Mouse (Mus musculus): ENCODE measurements around the gene Ciao1. TPM values are rescaled to one million over a fixed set of nuclear protein-coding genes. Genes with fewer than 3 reads are reported as not detected.
"Not testable (repeated sequence)": the region's sequence is repeated elsewhere in the genome, so short reads cannot be mapped to it uniquely, and the experiment has no call there.

Ciao1 gene
- 52.3 and 61.7 TPM in 2 replicates for polyA plus RNA-seq (2015; fragmentation: Nextera tagmentation; extraction: Ambion mirVana)

DNA sequence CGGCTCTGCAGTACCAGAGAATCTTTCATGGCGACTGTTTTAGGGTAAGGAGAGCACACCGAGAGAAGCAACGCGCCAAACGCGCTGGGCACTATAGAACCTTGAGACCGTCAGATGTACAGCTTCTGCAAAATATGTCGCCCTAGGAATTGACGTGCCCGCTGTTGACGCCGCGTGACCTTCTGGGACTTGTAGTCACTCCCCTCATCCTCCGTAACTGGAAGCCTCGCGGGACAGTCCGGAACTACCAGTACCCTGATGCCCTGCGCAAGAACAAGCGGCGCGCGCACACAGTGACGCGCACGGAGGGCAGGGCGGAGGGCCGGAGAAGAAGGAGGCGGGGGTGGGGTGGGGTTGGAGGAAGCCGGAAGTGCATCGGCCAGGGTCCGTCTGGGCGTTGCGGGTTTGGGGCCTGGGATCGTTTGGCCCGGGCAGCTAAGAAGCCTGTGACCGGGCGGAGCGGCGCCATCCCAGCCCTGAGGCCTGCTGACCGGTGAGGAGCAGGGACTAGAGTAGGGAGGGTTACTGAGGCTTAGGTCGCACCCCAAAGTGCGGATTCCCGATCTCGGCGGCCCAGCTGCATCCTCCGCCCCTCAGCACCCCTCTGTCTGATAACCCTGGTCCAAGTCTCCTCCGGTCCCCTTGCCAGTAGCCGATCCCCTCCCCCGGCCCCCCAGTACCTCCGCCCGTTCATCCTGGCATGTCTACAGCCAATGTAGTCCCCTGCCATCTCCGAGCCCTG, at the start of gene Ciao1, which contains the start of gene Tmem127:
Ciao1 (minus strand) TSS at position 225 of the 742 bp plus-strand sequence.
Tmem127 (plus strand) TSS at position 317 of the 742 bp plus-strand sequence.
- Histone ChIP-seq H3K4me3 (replicated peaks) (peak within 1 kb of the TSS; percentile 97), H3K4me1 (peaks cover 23% of the 10 kb centered on the region), H3K9ac (peak within 1 kb of the TSS; percentile 88), H3K36me3 (peaks cover 19% of the 10 kb centered on the region), H3K4me2 (peak within 1 kb of the TSS; percentile 94), H3K27me3 (replicated peaks) (no peaks in the 10 kb centered on the region), H3K9me3 (no peaks in the 10 kb centered on the region), H3K27ac (peak within 1 kb of the TSS; percentile 81)
- under 1% methylated on average over 52 of the region's 53 CpGs for WGBS
- ATAC-seq (ENCODE audit: insufficient read depth, low FRiP score, low read depth) = peak; percentile 99

DNA sequence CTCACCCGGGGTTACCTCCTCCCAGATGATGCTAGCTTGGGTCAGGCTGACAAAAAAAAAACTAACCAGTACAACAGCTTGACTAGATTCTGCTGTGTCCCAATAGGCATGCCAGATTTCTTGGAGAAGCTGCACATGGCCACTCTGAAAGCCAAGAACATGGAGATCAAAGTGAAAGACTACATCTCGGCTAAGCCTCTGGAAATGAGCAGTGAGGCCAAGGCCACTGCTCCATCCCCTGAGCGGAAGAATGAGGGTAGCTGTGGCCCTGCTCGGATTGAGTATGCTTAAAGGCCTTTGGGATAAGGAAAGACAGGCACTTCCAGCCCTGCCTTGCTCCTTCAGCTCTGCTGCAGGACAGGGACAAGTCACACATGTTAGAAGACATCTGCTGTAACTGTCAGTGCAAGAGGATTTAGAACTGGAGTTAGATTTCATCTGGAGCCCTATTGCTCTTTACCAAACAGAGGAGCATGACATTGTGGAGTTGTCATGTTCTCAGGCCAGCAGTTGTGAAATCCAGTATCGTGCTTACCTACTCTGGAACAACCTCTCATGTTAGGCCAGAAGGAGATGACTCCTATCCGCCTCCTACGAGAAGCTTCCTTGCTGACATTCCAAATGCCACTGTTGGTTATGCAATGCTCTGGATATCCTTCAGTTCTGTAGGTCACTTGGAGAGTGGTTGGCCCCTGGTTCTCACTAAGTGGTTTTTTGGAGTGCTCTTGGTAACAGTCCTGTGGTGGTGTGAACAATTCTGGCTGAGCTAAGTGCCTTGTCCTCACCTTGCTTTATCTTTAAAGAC, 49.6 kb upstream of the Ciao1 start:
- Histone ChIP-seq H3K9ac (no peak overlapping the region), H3K9me3 (no peaks in the 10 kb centered on the region), H3K4me3 (replicated peaks) (no peak overlapping the region), H3K27ac (no peak overlapping the region), H3K27me3 (replicated peaks) (no peaks in the 10 kb centered on the region), H3K4me1 (no peaks in the 10 kb centered on the region), H3K4me2 (no peak overlapping the region), H3K36me3 (peaks cover 33% of the 10 kb centered on the region)
- WGBS = 87% methylated on average over 7 of the region's 7 CpGs
- no peak for ATAC-seq (ENCODE audit: insufficient read depth, low FRiP score, low read depth)

DNA sequence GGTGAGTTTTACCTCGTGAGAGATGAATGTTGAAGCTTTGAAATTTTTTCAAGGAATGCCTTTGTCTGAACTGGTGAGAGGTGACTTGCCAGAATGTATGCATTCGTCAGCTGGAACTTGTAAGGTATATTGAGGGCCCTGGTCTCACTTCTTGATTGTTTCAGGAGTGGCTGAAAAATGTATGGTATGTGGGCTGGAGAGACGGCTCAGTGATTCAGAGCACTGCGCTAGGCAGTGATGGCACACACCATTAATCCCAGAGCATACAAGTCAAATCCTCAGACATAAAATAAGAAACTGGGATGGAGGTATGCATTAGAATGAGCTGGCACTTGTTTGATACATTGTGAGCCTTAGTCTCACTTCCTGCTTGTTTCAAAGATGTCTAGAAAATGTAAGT, 44.6 kb upstream of the Ciao1 start:
- H3K36me3 ChIP-seq = peaks cover 22% of the 10 kb centered on the region
- H3K4me2 ChIP-seq = no peak overlapping the region
- no peak overlapping the region for H3K27ac ChIP-seq
- H3K9ac ChIP-seq = no peak overlapping the region
- 65% methylated on average over 4 of the region's 4 CpGs for WGBS
- no peak for ATAC-seq (ENCODE audit: insufficient read depth, low FRiP score, low read depth)
- no peaks in the 10 kb centered on the region for H3K9me3 ChIP-seq
- H3K27me3 ChIP-seq (replicated peaks) = no peaks in the 10 kb centered on the region
- no peaks in the 10 kb centered on the region for H3K4me1 ChIP-seq
- no peak overlapping the region for H3K4me3 ChIP-seq (replicated peaks)

DNA sequence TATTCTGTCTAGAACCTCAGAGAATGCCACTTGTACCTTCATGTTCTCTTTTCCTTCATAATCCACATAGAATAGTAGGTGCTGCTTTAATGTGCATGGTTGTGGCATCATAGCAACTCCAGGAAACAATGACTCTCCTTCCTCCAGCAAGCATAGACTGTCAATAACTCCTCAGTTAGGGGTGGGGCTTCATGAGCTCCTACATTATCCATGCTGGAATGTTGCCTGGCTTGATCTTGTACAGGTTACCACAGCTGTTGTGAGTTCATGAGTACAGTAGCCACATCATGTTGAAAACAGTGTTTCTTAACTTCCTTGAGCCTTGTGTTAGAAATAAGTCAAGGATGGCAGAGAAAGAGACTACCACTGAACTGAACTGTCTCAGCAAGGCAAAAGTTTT, 30.5 kb upstream of the Ciao1 start:
- H3K27me3 ChIP-seq (replicated peaks) = no peaks in the 10 kb centered on the region
- H3K4me3 ChIP-seq (replicated peaks) = no peak overlapping the region
- H3K4me2 ChIP-seq = no peak overlapping the region
- no peak for ATAC-seq (ENCODE audit: insufficient read depth, low FRiP score, low read depth)
- no peak overlapping the region for H3K9ac ChIP-seq
- H3K4me1 ChIP-seq = 0 out of 2 replicates have a peak, but pooled peaks cover 3% of the 10 kb centered on the region
- H3K9me3 ChIP-seq = no peaks in the 10 kb centered on the region
- H3K36me3 ChIP-seq = no peaks in the 10 kb centered on the region
- no peak overlapping the region for H3K27ac ChIP-seq

DNA sequence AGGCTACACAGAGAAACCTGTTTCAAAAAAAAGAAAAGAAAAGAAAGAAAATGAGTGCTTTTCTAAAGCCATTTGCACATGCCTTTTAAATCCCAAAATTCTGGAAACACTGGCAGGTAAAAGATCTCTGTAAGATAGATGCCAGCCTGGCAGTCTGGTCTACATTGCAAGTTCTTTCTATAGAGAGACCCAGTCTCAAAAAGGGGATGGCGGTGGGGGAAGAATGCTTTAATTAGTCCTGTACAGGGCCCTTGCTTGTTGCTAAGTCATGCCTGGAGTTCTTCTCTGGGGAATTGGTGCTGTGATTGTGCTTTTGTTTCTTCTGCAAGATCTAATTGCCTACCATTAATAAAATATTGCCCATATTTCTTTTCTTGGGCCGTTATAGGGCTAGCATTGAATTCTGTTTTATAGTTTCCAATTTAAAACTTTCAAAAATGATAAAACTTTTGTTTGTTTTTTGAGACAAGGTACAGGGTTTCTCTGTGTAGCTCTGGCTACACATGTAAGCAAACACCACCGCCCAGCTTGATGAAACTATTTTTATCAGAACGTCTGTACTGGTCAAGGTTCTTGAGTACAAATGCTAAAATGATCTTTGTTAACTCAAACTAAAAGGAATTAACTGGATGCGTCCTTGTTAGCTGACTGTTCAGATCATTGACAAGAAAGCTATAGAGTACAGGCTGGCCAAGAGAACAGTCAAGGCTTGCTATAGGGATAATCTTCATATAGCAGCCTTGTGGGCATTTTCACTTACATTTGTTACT, 28.1 kb upstream of the Ciao1 start:
- no peak overlapping the region for H3K4me2 ChIP-seq
- no peak overlapping the region for H3K27ac ChIP-seq
- WGBS = 71% methylated on average over 5 of the region's 5 CpGs
- ATAC-seq (ENCODE audit: insufficient read depth, low FRiP score, low read depth) = no peak
- H3K9me3 ChIP-seq = no peaks in the 10 kb centered on the region
- no peak overlapping the region for H3K4me3 ChIP-seq (replicated peaks)
- peaks cover 5% of the 10 kb centered on the region; the same call in 1 of the 2 replicates for H3K4me1 ChIP-seq
- no peaks in the 10 kb centered on the region for H3K27me3 ChIP-seq (replicated peaks)
- no peaks in the 10 kb centered on the region for H3K36me3 ChIP-seq
- no peak overlapping the region for H3K9ac ChIP-seq

DNA sequence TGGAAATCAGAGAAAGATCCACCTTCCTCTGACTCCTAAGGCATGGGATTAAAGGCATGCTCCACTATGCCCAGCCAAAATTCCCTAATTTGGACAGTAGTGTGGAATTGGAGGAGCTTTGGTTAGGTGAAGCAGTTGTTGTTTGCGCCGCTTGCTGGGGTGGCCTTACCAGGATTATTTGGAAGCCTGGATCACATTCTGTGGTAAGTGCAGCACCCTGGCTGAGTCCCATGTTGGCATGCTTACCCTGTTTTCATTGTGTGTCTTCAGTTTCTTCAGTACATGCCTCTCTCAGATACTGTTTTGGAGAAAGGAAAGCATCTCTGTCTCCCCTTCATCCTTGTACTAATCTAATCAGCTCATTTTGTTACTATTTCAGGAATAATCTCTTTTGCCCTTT, 27.0 kb upstream of the Ciao1 start:
- 90% methylated on average over 2 of the region's 2 CpGs for WGBS
- Histone ChIP-seq H3K36me3 (no peaks in the 10 kb centered on the region), H3K4me3 (replicated peaks) (no peak overlapping the region), H3K9me3 (no peaks in the 10 kb centered on the region), H3K27me3 (replicated peaks) (no peaks in the 10 kb centered on the region), H3K27ac (no peak overlapping the region), H3K4me2 (no peak overlapping the region), H3K4me1 (peaks cover 5% of the 10 kb centered on the region; the same call in 1 of the 2 replicates), H3K9ac (no peak overlapping the region)
- ATAC-seq (ENCODE audit: insufficient read depth, low FRiP score, low read depth) = no peak

DNA sequence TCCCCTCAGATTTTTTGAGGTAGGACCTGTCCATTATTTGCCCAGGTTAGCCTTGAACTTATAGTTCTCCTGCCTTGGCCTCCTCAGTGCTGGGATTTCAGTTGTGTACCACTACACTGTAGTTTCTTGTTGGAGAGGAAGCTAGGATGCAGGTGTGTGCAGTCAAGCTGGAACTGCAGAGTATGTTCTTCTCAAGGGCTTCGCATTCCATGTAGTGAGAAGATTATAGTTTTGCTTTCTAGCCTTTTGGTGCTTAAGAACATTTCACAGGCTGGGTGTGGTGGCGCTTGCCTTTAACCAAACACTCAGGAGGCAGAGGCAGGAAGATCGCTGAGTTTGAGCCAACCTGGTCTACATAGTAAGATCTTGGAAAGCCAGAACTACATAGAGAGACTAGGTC, 25.2 kb upstream of the Ciao1 start:
- no peak overlapping the region for H3K4me2 ChIP-seq
- no peaks in the 10 kb centered on the region for H3K27me3 ChIP-seq (replicated peaks)
- H3K27ac ChIP-seq = no peak overlapping the region
- H3K4me1 ChIP-seq = peaks cover 5% of the 10 kb centered on the region; the same call in 1 of the 2 replicates
- no peaks in the 10 kb centered on the region for H3K9me3 ChIP-seq
- WGBS = 94% methylated on average over 3 of the region's 3 CpGs
- H3K9ac ChIP-seq = no peak overlapping the region
- H3K36me3 ChIP-seq = no peaks in the 10 kb centered on the region
- ATAC-seq (ENCODE audit: insufficient read depth, low FRiP score, low read depth) = no peak
- no peak overlapping the region for H3K4me3 ChIP-seq (replicated peaks)

DNA sequence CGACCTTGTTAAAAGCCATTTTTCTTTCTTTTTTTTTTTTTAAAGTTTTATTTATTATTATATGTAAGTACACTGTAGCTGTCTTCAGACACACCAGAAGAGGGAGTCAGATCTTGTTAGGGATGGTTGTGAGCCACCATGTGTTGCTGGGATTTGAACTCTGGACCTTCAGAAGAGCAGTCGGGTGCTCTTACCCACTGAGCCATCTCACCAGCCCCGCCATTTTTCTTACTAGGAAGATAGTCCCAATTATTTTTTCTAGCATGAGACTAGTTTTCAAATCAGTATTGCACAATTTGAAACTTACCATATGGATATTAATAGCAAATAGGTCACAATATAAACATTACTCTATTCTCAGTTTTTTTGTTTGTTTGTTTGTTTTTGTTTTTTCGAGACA, 24.4 kb upstream of the Ciao1 start:
- not testable (repeated sequence) for H3K4me1 ChIP-seq; H3K4me3 ChIP-seq (replicated peaks); H3K9ac ChIP-seq; H3K27me3 ChIP-seq (replicated peaks); H3K4me2 ChIP-seq; H3K27ac ChIP-seq; H3K36me3 ChIP-seq; H3K9me3 ChIP-seq; ATAC-seq (ENCODE audit: insufficient read depth, low FRiP score, low read depth)
- WGBS = 87% methylated on average over 4 of the region's 4 CpGs

DNA sequence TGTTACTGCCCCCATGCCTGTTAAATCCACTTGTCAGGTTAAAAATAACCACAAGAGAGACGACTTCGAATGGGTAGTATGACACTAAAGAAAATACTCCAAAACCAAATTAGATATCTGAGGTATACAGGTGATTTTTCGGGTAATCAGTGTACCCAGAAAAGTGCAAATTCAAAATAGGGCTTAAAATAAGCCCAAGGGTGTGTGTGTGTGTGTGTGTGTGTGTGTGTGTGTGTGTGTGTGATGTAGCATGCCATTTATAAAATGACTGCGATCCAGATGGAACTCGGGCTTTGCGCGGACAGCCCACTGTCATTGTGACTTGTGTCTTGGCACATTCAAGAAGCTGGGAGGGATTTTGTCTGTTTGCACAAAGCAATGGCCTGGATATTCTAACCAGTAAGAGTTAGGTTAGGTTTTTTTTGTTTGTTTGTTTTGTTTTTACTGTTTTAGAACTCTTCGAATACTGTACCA, 23.5 kb upstream of the Ciao1 start:
- H3K9me3 ChIP-seq = no peaks in the 10 kb centered on the region
- peak overlapping the region; percentile 81 for H3K4me2 ChIP-seq
- no peaks in the 10 kb centered on the region for H3K27me3 ChIP-seq (replicated peaks)
- peak overlapping the region; percentile 95 for H3K27ac ChIP-seq
- ATAC-seq (ENCODE audit: insufficient read depth, low FRiP score, low read depth) = no peak
- peak overlapping the region; percentile 79 for H3K9ac ChIP-seq
- H3K4me1 ChIP-seq = peaks cover 5% of the 10 kb centered on the region; the same call in 1 of the 2 replicates
- 7% methylated on average over 8 of the region's 8 CpGs for WGBS
- no peaks in the 10 kb centered on the region for H3K36me3 ChIP-seq
- H3K4me3 ChIP-seq (replicated peaks) = peak overlapping the region; percentile 88

DNA sequence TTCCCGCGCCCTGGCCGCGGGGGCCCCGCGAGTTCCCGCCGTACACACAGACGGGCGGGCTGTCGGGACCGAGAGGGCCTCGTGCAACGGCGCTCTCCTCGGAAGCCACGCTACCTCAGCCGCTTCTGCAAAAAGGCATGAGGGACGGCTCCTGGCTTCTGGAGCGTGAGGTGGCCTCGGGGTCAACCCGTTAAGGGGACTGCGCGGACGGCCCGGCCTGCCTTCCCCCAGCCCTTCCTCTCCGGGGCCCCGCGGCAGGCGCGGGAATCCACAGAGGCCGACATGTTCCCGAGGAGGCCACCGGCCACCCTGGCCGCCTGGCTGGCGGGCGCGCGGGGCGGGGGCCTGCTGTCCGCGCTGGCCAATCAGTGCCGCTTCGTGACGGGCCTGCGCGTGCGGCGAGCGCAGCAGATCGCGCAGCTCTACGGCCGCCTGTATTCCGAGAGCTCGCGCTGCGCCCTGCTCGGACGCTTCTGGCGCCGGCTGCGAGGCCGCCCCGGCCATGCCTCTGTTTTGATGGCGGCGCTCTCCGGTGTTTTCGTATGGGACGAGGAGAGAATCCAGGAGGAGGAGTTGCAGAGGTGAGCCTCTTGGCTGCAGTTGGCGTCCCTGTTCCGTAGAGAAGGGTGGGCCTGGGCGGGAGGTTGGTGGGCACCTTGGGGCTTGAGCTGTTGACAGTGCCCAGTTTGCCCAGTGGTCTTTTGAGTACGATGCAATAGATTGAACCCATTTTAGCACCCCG, 22.9 kb upstream of the Ciao1 start:
- under 1% methylated on average over 74 of the region's 75 CpGs for WGBS
- Histone ChIP-seq H3K4me2 (peak overlapping the region; percentile 81), H3K9me3 (no peaks in the 10 kb centered on the region), H3K27me3 (replicated peaks) (no peaks in the 10 kb centered on the region), H3K27ac (peak overlapping the region; percentile 95), H3K9ac (peak overlapping the region; percentile 79), H3K4me3 (replicated peaks) (peak overlapping the region; percentile 88), H3K36me3 (no peaks in the 10 kb centered on the region), H3K4me1 (peaks cover 5% of the 10 kb centered on the region; the same call in 1 of the 2 replicates)
- ATAC-seq (ENCODE audit: insufficient read depth, low FRiP score, low read depth) = peak; percentile 92

Data from stomach, embryonic 15.5 days (tissue).